8 mouse cellular contexts compared by ENCODE assay signal in the genomic region with DNA sequence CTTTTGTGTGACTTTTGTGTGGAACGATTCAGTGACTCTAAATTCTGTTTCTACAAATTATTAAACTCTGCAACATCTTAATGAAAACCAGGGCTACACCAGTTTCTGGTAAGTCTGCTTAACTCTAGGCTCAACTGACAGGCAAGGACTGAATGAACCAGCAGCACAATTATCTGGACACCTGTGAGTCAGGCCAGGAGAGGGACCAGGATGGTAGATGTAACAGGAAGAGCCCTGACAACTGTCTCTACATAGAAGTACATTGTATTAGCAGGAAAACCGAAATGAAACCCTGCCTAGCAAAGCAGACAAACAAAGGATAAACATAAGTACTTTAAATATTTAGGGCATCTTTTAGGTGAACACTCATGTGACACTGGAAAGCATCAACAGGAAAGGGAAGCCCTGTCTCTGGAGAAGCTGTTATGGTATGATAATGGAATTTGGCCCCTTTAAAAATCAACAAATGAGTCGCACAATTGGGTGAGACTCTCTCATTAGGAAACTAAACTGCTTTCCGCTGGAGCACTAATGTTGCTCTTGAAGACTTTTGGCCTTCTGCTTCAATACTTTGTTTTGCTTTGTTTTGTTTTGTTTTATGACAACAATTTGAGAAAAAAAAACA. TPM values are rescaled to one million over a fixed set of nuclear protein-coding genes. Genes with fewer than 3 reads are reported as not detected.
A peak's percentile ranks its signal among the peaks of the same experiment; 100 is the strongest.
DNase-seq lines count a peak whose midpoint lies in the region; ATAC-seq and TF ChIP-seq lines count a peak whose summit lies in the region.

No protein-coding gene starts in this region.

- H3K4me2 ChIP-seq in kidney, postnatal 0 days (ENCODE audit: low read length), result peak overlapping the region; percentile 81
- peak overlapping the region; percentile 76 for H3K4me2 ChIP-seq in forebrain, embryonic 15.5 days (replicated peaks)

- no peak for TF ChIP-seq CTCF in kidney, postnatal 0 days (IDR thresholded peaks at IDR 0.05; ENCODE audit: low read depth)

- H3K27me3 ChIP-seq in kidney, postnatal 0 days (ENCODE audit: insufficient read depth, low read length), result no peaks in the 10 kb centered on the region
- no peaks in the 10 kb centered on the region for H3K27me3 ChIP-seq in forebrain, embryonic 15.5 days

- H3K9me3 ChIP-seq in kidney, postnatal 0 days (replicated peaks; ENCODE audit: low read length), result no peaks in the 10 kb centered on the region
- H3K9me3 ChIP-seq in forebrain, embryonic 15.5 days, result no peaks in the 10 kb centered on the region

- 7% methylated on average over 4 of the region's 4 CpGs for WGBS in kidney, postnatal 0 days
- WGBS in forebrain, embryonic 15.5 days, result 23% methylated on average over 4 of the region's 4 CpGs

- peak overlapping the region; percentile 97; the same call in 1 of the 2 replicates for H3K9ac ChIP-seq in kidney, postnatal 0 days (ENCODE audit: low read depth, low read length)
- H3K9ac ChIP-seq in forebrain, embryonic 15.5 days (replicated peaks), result no peak overlapping the region

- no peak for ATAC-seq in kidney, postnatal 0 days (replicated peaks; ENCODE audit: low FRiP score, low read depth)
- ATAC-seq in forebrain, embryonic 15.5 days (replicated peaks), result no peak

- peak; percentile 19 for DNase-seq in kidney, postnatal 0 days (ENCODE audit: low spot score)
- DNase-seq in kidney, postnatal 36 days, result no peak
- DNase-seq in liver, result peak; percentile 38
- DNase-seq in retina, embryonic 14.5 days (ENCODE audit: low spot score), result peak; percentile 21
- no peak for DNase-seq in left cerebral cortex, adult 11 months (ENCODE audit: low spot score)
- no peak for DNase-seq in ovary, postnatal 36 days (ENCODE audit: low spot score)
- no peak for DNase-seq in urinary bladder, adult 2 months (ENCODE audit: low spot score)

- peaks cover 10% of the 10 kb centered on the region for H3K4me1 ChIP-seq in kidney, postnatal 0 days (replicated peaks; ENCODE audit: insufficient read depth, low read length)
- H3K4me1 ChIP-seq in forebrain, embryonic 15.5 days, result peaks cover 57% of the 10 kb centered on the region

- H3K4me3 ChIP-seq in kidney, postnatal 0 days (replicated peaks; ENCODE audit: low read depth, low read length), result peak overlapping the region; percentile 93
- H3K4me3 ChIP-seq in forebrain, embryonic 15.5 days, result peak overlapping the region; percentile 97

- H3K36me3 ChIP-seq in kidney, postnatal 0 days (ENCODE audit: insufficient read depth, low read length), result no peaks in the 10 kb centered on the region
- no peaks in the 10 kb centered on the region for H3K36me3 ChIP-seq in forebrain, embryonic 15.5 days

- no peak overlapping the region; the same call in 1 of the 2 replicates for H3K27ac ChIP-seq in kidney, postnatal 0 days
- H3K27ac ChIP-seq in forebrain, embryonic 15.5 days (replicated peaks), result no peak overlapping the region

RNA-seq across cellular contexts. Expression of a gene that starts 3.3 kb away (rescaled TPM):
- polyA plus RNA-seq in kidney, postnatal 0 days (2015; fragmentation: Nextera tagmentation; extraction: Ambion mirVana), result 11.2 and 11.4 TPM in 2 replicates
- 19.3 and 20.0 TPM in 2 replicates for polyA plus RNA-seq in forebrain, embryonic 15.5 days (2015; fragmentation: Nextera tagmentation; extraction: Ambion mirVana)
- 34.8 and 47.7 TPM in 2 replicates for polyA plus RNA-seq in urinary bladder, adult 2 months (2012; rRNA removed)

RNA-seq across cellular contexts. Expression of a gene that starts 12.6 kb away (rescaled TPM):
- polyA plus RNA-seq in kidney, postnatal 0 days (2015; fragmentation: Nextera tagmentation; extraction: Ambion mirVana), result 9.3 and 10.6 TPM in 2 replicates
- 7.5 and 9.3 TPM in 2 replicates for polyA plus RNA-seq in forebrain, embryonic 15.5 days (2015; fragmentation: Nextera tagmentation; extraction: Ambion mirVana)
- 6.1 and 6.3 TPM in 2 replicates for polyA plus RNA-seq in urinary bladder, adult 2 months (2012; rRNA removed)

Comparison
In these comparisons a context has a peak if more than half of its experiments do, and no peak if none do; other contexts are left out.
1. DNase-seq: peak in kidney, postnatal 0 days (single experiment), liver (single experiment) and retina, embryonic 14.5 days (single experiment); none in kidney, postnatal 36 days (0 of 2), left cerebral cortex, adult 11 months (single experiment), ovary, postnatal 36 days (single experiment) and urinary bladder, adult 2 months (single experiment).